Mouse (Mus musculus) liver, adult (tissue): ENCODE measurements around the gene Iscu.

Experiments
- GATA4 ChIP-seq: IDR thresholded peaks from 2 replicates; pipeline ENCODE4 v1.6.1; 2014; ENCODE audit warnings: mild to moderate bottlenecking, low read length; ENCODE audit not compliant: insufficient replicate concordance

The Iscu gene

GRCm38 (mm10) chr5:113772450-113772895, at the start of gene Iscu, which contains the start of gene Sart3:
Iscu (plus strand) TSS chr5:113772748.
Sart3 (minus strand) TSS chr5:113772510.
- peak; percentile 14; the same call in 1 of the 2 replicates for TF ChIP-seq GATA4

DNA sequence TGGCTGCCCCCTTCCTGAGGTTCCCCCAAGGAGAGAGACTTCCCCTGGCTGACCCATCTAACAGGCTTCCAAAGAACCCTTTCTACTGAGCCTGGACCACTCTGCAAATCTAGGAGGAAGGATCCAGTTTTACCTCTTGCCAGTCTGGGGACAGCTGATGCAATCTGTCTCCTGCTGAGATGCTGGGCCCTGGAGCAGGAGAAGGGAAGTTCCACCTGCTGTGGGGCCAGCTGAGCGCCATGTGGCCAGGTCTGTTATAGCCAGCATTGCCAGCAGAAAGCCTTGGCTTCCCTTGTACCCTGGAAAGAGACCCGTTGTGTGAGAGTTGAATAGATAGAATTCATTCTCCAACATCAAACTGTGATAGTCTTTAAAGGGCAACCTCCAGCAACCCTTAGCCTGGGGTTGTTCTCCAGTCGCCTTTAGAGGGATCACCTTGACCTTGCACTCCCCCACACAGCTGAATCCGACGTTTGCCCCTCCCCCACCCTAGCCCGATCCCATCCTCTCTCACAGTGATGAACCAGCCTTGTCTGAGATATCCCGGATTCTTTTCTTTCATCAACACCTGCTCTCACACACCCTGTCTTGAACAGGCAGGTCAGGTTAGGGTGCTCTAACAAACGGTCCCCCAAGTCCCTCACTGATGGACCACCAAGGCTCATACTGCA, 48.8 kb upstream of the Iscu start:
- no peak for TF ChIP-seq GATA4

DNA sequence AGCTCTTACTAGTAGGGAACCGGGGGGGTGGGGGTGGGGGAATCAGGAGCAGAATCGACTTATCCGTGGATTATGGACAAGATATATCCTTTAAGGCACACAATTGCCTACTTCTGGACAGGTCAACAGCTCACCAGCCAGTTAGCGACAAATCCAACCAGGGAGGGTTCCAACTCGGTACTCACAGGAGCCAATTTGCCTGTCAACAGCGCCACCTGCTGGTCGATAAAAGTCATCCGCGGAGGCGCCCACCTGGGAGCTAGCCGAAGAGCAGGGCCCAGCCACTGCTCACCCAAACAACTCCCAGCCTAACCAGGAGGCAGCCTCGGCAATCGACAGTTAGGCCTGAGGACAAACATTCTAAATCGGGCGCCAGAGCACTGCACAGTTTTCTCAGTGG, 48.1 kb upstream of the Iscu start, which contains the start of gene 1700069L16Rik:
Gene 1700069L16Rik, minus strand, starts transcription at position 327 of the 400 bp plus-strand sequence.
- TF ChIP-seq GATA4: no peak

DNA sequence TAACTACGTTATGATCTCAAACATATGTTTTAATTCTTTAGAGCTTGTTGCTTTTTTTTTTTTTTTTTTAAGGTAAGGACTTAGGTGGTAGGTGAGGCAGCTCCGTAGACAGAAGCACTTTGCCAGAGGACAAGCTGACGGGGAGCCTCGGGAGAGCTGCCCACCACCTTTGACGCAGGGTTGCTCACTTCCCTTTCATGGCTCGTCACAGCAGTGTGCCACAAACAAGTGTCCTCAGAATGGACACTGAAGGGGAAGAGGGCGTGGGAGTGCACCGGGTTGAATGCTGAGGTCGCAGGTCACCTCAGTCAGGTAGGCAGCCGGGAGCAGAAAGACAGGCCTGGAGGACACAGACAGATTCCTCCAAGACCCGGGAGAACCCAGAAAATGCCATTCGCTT, 47.1 kb upstream of the Iscu start:
- no peak for TF ChIP-seq GATA4

GRCm38 (mm10) chr5:113726618-113727017, 45.9 kb upstream of the Iscu start:
- no peak for TF ChIP-seq GATA4

GRCm38 (mm10) chr5:113727238-113727637, 45.3 kb upstream of the Iscu start:
- TF ChIP-seq GATA4: no peak

GRCm38 (mm10) chr5:113728011-113728410, 44.5 kb upstream of the Iscu start:
- TF ChIP-seq GATA4: no peak

DNA sequence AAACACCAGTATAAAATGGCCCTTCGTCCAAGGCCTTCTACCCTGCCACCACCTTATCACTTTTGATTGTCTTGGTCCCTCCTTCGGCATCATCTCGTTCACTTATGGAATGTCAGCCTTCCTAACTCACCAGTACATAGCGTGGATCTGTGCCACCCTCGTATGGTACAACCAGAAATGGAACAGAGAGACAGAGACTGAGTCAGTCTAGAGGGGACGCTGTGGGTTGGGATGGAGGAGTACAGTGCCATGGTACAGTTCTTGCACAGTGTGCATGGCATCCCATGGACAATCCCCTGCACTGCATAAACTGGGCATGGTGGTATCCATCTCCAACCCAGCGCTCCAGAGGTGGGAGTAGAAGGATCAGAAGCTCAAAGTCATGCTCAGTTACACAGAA, 43.9 kb upstream of the Iscu start:
- TF ChIP-seq GATA4: no peak

GRCm38 (mm10) chr5:113730641-113731121, 41.9 kb upstream of the Iscu start:
- no peak for TF ChIP-seq GATA4

DNA sequence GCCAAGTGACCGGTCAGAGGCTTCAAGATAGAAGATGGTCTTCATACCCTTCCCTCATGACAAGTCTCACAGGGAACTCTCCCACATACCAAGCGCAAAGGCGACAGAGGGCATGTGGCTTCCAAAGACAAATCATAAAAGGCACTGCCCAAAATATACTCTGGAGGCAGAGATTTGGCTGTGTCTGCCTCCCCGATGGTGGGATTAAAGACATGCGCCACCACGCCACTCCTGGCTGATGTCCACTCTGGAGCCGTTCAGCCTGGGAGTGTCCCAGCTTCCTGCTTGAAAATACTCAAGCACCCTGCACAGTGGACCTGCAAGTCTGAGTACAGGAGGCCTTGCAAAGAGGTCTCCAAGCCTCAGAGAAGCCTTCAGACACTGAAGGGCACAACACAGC, 41.4 kb upstream of the Iscu start:
- TF ChIP-seq GATA4: no peak

- TF ChIP-seq GATA4: no peak
Measured at GRCm38 (mm10) chr5:113732182-113732581, 40.4 kb upstream of the Iscu start.

GRCm38 (mm10) chr5:113734376-113734775, 38.2 kb upstream of the Iscu start:
- TF ChIP-seq GATA4: no peak

GRCm38 (mm10) chr5:113735023-113735344, 37.6 kb upstream of the Iscu start:
- TF ChIP-seq GATA4: no peak

- peak; percentile 12; the same call in 1 of the 2 replicates for TF ChIP-seq GATA4
Measured at GRCm38 (mm10) chr5:113735345-113736112, 37.0 kb upstream of the Iscu start, which contains the start of gene Ficd. Ficd (plus strand) TSS chr5:113735803.

DNA sequence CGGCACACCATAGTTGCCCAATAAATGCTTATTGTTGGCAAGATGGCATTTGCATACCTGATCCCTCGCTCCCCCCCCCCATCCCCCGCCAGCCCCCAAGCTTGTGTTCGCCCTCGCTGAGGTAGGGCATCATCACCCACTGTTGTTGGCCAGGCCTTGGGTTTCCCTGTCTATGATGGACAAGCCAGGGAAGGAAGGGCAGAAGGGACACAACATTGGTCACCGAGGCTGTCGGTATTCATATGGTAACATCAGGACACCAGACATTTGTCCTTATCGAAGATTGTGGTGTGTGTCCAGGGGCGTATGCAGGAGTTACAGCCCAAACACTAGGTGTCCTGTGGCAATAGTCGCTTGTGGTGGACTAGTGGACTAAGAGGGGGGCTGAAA, 36.4 kb upstream of the Iscu start:
- TF ChIP-seq GATA4: no peak

DNA sequence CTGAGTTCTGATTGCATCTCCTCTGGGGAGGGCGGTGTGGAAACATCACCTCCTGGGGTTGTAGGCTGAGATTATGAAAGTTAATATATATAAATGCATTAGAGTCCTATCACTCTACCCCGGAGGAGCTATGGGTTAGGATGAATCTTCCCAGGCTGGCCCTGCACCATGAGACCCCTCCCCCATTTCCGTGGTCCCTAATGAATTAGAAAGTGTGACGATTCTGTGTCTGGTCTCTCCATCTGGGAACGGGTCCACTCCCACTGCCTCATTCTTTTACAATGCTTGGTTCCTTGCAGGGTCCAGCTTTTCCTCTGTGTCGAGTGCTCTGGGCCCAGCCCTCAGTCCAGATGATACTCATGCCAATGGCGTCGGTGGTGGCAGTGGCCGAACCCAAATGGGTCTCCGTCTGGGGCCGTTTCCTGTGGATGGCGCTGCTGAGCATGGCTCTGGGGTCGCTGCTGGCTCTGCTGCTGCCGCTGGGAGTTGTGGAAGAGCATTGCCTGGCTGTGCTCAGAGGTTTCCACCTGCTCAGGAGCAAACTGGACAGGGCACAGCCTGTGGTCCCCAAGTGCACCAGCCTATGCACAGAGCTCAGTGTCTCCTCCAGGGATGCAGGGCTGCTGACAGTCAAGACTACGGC, 35.9 kb upstream of the Iscu start:
- TF ChIP-seq GATA4: no peak

DNA sequence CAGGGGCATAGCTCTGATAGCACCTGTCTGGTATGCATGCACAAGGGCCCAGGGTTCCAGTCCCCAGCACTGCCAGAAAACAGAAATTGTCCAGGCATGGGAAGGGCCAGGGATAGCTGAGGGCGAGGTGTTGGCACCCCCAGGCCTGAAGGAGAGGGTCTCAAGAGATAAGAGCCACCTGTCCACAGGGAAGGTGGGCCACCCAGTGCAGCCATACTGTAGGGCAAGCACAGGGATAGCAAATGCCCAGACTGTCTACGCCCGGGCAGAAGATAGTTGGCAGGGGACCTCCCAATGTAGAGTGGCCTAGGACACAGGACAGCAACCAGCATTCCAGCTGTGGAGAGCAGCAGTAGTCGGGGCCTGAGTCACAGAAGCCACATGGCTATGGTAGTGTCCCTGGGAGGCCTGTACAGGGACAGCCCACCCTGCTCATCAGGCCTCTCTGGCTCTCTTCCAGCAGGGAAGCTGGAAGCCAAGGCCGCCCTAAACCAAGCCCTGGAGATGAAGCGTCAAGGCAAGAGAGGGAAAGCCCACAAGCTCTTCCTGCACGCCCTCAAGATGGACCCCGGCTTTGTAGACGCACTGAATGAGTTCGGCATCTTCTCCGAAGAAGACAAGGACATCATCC, 34.8 kb upstream of the Iscu start:
- TF ChIP-seq GATA4: no peak
